Mouse (Mus musculus) layer of hippocampus, postnatal 10 days (tissue): ENCODE results near the gene Polg. TPM values are rescaled to one million over a fixed set of nuclear protein-coding genes. Genes with fewer than 3 reads are reported as not detected.

ENCODE experiments used
- DNase-seq, 2 experiments: peaks; one replicate each; pipeline ENCODE4 v3.0.0; 2021; ENCODE audit warnings: low spot score in 2 of 2
- total RNA-seq, 2 experiments: library from RNA; stranded (reverse); gene quantifications; 2 replicates each; pipeline ENCODE4 v1.2.3; 2021

Polg gene
- total RNA-seq, 2 experiments from 2014 or later: 83.3 to 96.9 TPM

- peak; percentile 14 to 43 for DNase-seq
Observed at GRCm38 (mm10) chr7:79503103-79503455, 36.9 kb upstream of the Polg start.

- DNase-seq: peak; percentile 13 to 41
Observed at GRCm38 (mm10) chr7:79502152-79503102, 36.3 kb upstream of the Polg start.

GRCm38 (mm10) chr7:79501581-79502031 lies 35.4 kb upstream of the Polg start:
- peak; percentile 58 to 68 for DNase-seq

- peak; percentile 53 to 62 for DNase-seq
Observed at GRCm38 (mm10) chr7:79500681-79501306, 34.6 kb upstream of the Polg start.

GRCm38 (mm10) chr7:79499596-79500570 lies 33.7 kb upstream of the Polg start:
- peak; percentile 77 to 82 for DNase-seq

GRCm38 (mm10) chr7:79498965-79499595 lies 32.9 kb upstream of the Polg start:
- peak; percentile 54 to 66 for DNase-seq

- no peak for DNase-seq
Observed at GRCm38 (mm10) chr7:79498356-79498755, 32.2 kb upstream of the Polg start.

GRCm38 (mm10) chr7:79497701-79498115 lies 31.5 kb upstream of the Polg start:
- DNase-seq: peak; percentile 56 to 69

- peak in 1 of 2 experiments; percentile 12 for DNase-seq
Observed at GRCm38 (mm10) chr7:79496816-79497328, 30.7 kb upstream of the Polg start.

GRCm38 (mm10) chr7:79495988-79496815 lies 30.0 kb upstream of the Polg start:
- DNase-seq: peak; percentile 95 to 97

GRCm38 (mm10) chr7:79493915-79494314 lies 27.8 kb upstream of the Polg start:
- DNase-seq: peak; percentile 82 to 87

- peak in 1 of 2 experiments; percentile 42 for DNase-seq
Observed at GRCm38 (mm10) chr7:79486528-79486927, 20.4 kb upstream of the Polg start.

- DNase-seq: no peak
Observed at GRCm38 (mm10) chr7:79474831-79475399, 8.8 kb upstream of the Polg start.

GRCm38 (mm10) chr7:79473496-79474194 lies 7.5 kb upstream of the Polg start:
- DNase-seq: no peak

- no peak for DNase-seq
Observed at GRCm38 (mm10) chr7:79472792-79473191, 6.6 kb upstream of the Polg start.

- DNase-seq: no peak
Observed at GRCm38 (mm10) chr7:79471436-79471835, 5.3 kb upstream of the Polg start.

GRCm38 (mm10) chr7:79470718-79471117 lies 4.6 kb upstream of the Polg start:
- DNase-seq: no peak

GRCm38 (mm10) chr7:79469766-79470165 lies 3.6 kb upstream of the Polg start:
- DNase-seq: no peak
